Mouse (Mus musculus): ENCODE measurements around the gene Clasp1.

DNA sequence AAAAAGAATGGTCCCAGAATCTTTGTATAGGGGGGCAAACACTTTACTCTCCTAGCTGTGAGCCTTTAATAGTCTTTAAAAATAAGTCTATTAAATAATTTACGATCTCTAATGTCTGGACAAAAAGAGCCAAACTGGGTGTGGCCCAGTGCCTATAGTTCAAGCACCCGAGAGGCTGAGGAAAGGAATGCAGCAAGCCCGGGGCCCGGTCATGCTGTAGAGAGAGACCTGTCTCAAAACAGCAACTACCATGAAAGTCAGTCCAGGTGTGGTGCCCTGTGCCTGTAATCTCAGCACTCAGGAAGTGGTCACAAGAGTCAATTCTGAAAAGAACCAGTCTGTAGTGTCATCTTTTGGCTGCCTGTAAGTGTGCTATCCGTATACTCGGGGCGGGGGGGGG is 127.4 kb downstream of the Clasp1 start:
- TF ChIP-seq CTCF (IDR thresholded peaks at IDR 0.05; ENCODE audit: low read depth, low read length) (no peak), POLR2A (IDR thresholded peaks at IDR 0.05; ENCODE audit: borderline replicate concordance, low read depth, low read length) (no peak)
